In genomic region chr15:79546410-79547288, GRCm38 (mm10) we compare ENCODE assay signal across 8 mouse cellular contexts. TPM values are rescaled to one million over a fixed set of nuclear protein-coding genes. Genes with fewer than 3 reads are reported as not detected.
DNase-seq lines count a peak whose midpoint lies in the region; ATAC-seq and TF ChIP-seq lines count a peak whose summit lies in the region.

Gene Ddx17 (minus strand): TSS chr15:79546741.

- peak within 1 kb of the TSS; percentile 98 for H3K4me3 ChIP-seq in E14TG2a.4 (replicated peaks; ENCODE audit: low read length)
- H3K4me3 ChIP-seq in forebrain, embryonic 13.5 days, result peak within 1 kb of the TSS; percentile 95
- H3K4me3 ChIP-seq in liver, postnatal 0 days (ENCODE audit: low read depth, low read length), result peak within 1 kb of the TSS; percentile 97
- H3K4me3 ChIP-seq in neural tube, embryonic 14.5 days (ENCODE audit: low read depth, low read length), result peak within 1 kb of the TSS; percentile 98

- intact Hi-C loops in heart, postnatal 10 days (cut with DNase I), result no loop called here

- no peaks in the 10 kb centered on the region for H3K9me3 ChIP-seq in E14TG2a.4 (ENCODE audit: low read length)
- no peaks in the 10 kb centered on the region for H3K9me3 ChIP-seq in forebrain, embryonic 13.5 days (replicated peaks)
- H3K9me3 ChIP-seq in liver, postnatal 0 days (ENCODE audit: low read length), result no peaks in the 10 kb centered on the region
- no peaks in the 10 kb centered on the region for H3K9me3 ChIP-seq in neural tube, embryonic 14.5 days (ENCODE audit: control insufficient read depth, low read length)

- peak; percentile 96 for DNase-seq in c-Kit-positive CD71-positive TER-119-positive erythroid progenitor cells, embryonic 14.5 days (ENCODE audit: low spot score)
- DNase-seq in heart, postnatal 10 days, result peak; percentile 99
- DNase-seq in large intestine, adult 2 months (ENCODE audit: low read depth, low spot score), result peak; percentile 88
- DNase-seq in liver, postnatal 0 days, result peak; percentile 98
- DNase-seq in testis, postnatal 10 days (ENCODE audit: low spot score), result peak; percentile 99

- peaks cover 36% of the 10 kb centered on the region for H3K36me3 ChIP-seq in E14TG2a.4 (ENCODE audit: insufficient read depth, low read length)
- peaks cover 28% of the 10 kb centered on the region for H3K36me3 ChIP-seq in forebrain, embryonic 13.5 days (ENCODE audit: poor library complexity, severe bottlenecking)
- peaks cover 26% of the 10 kb centered on the region for H3K36me3 ChIP-seq in liver, postnatal 0 days (replicated peaks; ENCODE audit: insufficient read depth, low read length)
- H3K36me3 ChIP-seq in neural tube, embryonic 14.5 days (ENCODE audit: control insufficient read depth, insufficient read depth, low read length), result peaks cover 18% of the 10 kb centered on the region

- peak; percentile 95 for TF ChIP-seq EP300 in liver, postnatal 0 days (IDR thresholded peaks at IDR 0.05; ENCODE audit: low read depth)

- H3K9ac ChIP-seq in forebrain, embryonic 13.5 days, result peak within 1 kb of the TSS; percentile 98
- peak within 1 kb of the TSS; percentile 99 for H3K9ac ChIP-seq in liver, postnatal 0 days (replicated peaks)
- H3K9ac ChIP-seq in neural tube, embryonic 14.5 days (replicated peaks; ENCODE audit: low read depth, low read length), result peak within 1 kb of the TSS; percentile 99

- TF ChIP-seq CTCF in E14TG2a.4 (conservative IDR thresholded peaks at IDR 0.05; ENCODE audit: low read length), result no peak
- peak; percentile 1; the same call in 1 of the 2 replicates for TF ChIP-seq CTCF in liver, postnatal 0 days (IDR thresholded peaks at IDR 0.05; ENCODE audit: low read depth)

- H3K27ac ChIP-seq in forebrain, embryonic 13.5 days, result peak within 1 kb of the TSS; percentile 98
- H3K27ac ChIP-seq in liver, postnatal 0 days (ENCODE audit: low read depth), result peak within 1 kb of the TSS; percentile 99
- H3K27ac ChIP-seq in neural tube, embryonic 14.5 days (ENCODE audit: low read depth, low read length), result peak within 1 kb of the TSS; percentile 99

- peaks cover 4% of the 10 kb centered on the region; the same call in 1 of the 2 replicates for H3K27me3 ChIP-seq in E14TG2a.4 (ENCODE audit: insufficient read depth, low read length)
- no peaks in the 10 kb centered on the region for H3K27me3 ChIP-seq in forebrain, embryonic 13.5 days
- no peaks in the 10 kb centered on the region for H3K27me3 ChIP-seq in liver, postnatal 0 days (ENCODE audit: insufficient read depth, low read length)
- no peaks in the 10 kb centered on the region for H3K27me3 ChIP-seq in neural tube, embryonic 14.5 days (ENCODE audit: control insufficient read depth, insufficient read depth, low read length)

- H3K4me1 ChIP-seq in E14TG2a.4 (replicated peaks; ENCODE audit: low read depth, low read length), result peaks cover 47% of the 10 kb centered on the region
- peaks cover 29% of the 10 kb centered on the region for H3K4me1 ChIP-seq in forebrain, embryonic 13.5 days
- peaks cover 16% of the 10 kb centered on the region for H3K4me1 ChIP-seq in liver, postnatal 0 days (ENCODE audit: insufficient read depth)
- H3K4me1 ChIP-seq in neural tube, embryonic 14.5 days (ENCODE audit: control insufficient read depth, insufficient read depth, low read length), result peaks cover 18% of the 10 kb centered on the region

- ATAC-seq in forebrain, embryonic 13.5 days, result peak; percentile 99
- peak; percentile 95 for ATAC-seq in liver, postnatal 0 days
- ATAC-seq in neural tube, embryonic 14.5 days (ENCODE audit: low read depth), result peak; percentile 97

- peak within 1 kb of the TSS; percentile 92 for H3K4me2 ChIP-seq in forebrain, embryonic 13.5 days
- peak within 1 kb of the TSS; percentile 82 for H3K4me2 ChIP-seq in liver, postnatal 0 days (ENCODE audit: low read depth, low read length)
- peak within 1 kb of the TSS; percentile 84 for H3K4me2 ChIP-seq in neural tube, embryonic 14.5 days (ENCODE audit: low read depth, low read length)

- WGBS in forebrain, embryonic 13.5 days, result 3% methylated on average over 84 of the region's 84 CpGs
- 2% methylated on average over 84 of the region's 84 CpGs for WGBS in large intestine, adult 2 months
- WGBS in liver, postnatal 0 days (ENCODE audit: insufficient replicate concordance), result 2% methylated on average over 84 of the region's 84 CpGs
- 2% methylated on average over 84 of the region's 84 CpGs for WGBS in neural tube, embryonic 14.5 days

RNA-seq across cellular contexts. Expression of gene Ddx17, which starts in this region (rescaled TPM):
- polyA plus RNA-seq in forebrain, embryonic 13.5 days (2015; fragmentation: Nextera tagmentation; extraction: Ambion mirVana), result 61.5 and 66.8 TPM in 2 replicates
- total RNA-seq in heart, postnatal 10 days (2021), result 100 to 1,000 TPM; 186 to 188 TPM
- 91.2 and 159 TPM in 2 replicates for polyA plus RNA-seq in large intestine, adult 2 months (2012; rRNA removed)
- polyA plus RNA-seq in liver, postnatal 0 days (2015; fragmentation: Nextera tagmentation; extraction: Ambion mirVana), result 9.3 and 9.7 TPM in 2 replicates
- polyA plus RNA-seq in neural tube, embryonic 14.5 days (2014; fragmentation: Nextera tagmentation; extraction: Ambion mirVana), result 92.0 and 105 TPM in 2 replicates

Comparison
In these comparisons a context has a peak if more than half of its experiments do, and no peak if none do; other contexts are left out.
1. Peak in every context shown above with its lines: DNase-seq, ATAC-seq, H3K4me3 ChIP-seq and H3K27ac ChIP-seq.